Mouse (Mus musculus): ENCODE measurements at regions not wholly inside any gene's neighbourhood (a gene's known extent, or its start where the extent isn't known, plus 50 kb on each side); places are given as distances from the start of the nearest gene placed in this dataset.
"Not testable (repeated sequence)": the region's sequence is repeated elsewhere in the genome, so short reads cannot be mapped to it uniquely, and the experiment has no call there.

DNA sequence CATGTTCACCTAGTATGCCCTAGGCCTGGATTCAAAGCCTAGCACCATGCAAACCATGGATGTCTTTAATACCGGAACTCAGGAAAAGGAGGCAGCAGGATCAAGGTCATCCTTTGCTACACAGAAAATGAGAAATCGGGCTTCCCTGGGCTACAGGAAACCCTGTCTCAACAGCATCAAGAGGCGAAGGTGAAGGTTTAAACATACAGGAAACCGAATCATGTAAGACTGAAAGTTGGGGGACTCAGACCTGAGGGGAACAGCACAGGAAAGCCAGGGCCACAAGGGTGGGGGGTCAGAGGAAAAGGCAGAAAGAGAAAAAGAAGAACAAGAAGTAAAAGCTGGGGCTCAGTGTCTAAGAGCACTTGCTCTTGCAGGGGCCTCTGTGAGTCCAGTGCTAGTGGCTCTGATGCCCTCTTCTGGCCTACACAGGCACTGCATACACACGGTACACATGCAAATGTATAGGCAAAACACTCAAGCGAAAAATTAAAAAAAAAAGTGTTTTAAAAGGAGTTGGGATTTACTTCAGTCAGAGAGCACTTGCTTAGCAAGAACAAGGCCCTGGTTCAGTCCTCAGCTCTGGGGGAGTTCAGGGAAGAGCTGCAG, 111.5 kb downstream of the Raet1d start:
- not testable (repeated sequence) for TF ChIP-seq CHD2 (IDR thresholded peaks at IDR 0.05; ENCODE audit: low read depth, low read length); HCFC1 (IDR thresholded peaks at IDR 0.05; ENCODE audit: borderline replicate concordance, insufficient read depth, low read length); MAFK (IDR thresholded peaks at IDR 0.05; ENCODE audit: insufficient read depth, low read depth, low read length); ZNF384 (IDR thresholded peaks at IDR 0.05; ENCODE audit: low read depth, low read length); ZC3H11A (IDR thresholded peaks at IDR 0.05; ENCODE audit: borderline replicate concordance, low read depth, low read length)

Measured in ES-E14 (cell line).